Mouse (Mus musculus) left cerebral cortex, adult 11 months (tissue): ENCODE measurements around the gene Fam43b.
"Not testable (repeated sequence)": the region's sequence is repeated elsewhere in the genome, so short reads cannot be mapped to it uniquely, and the experiment has no call there.

Experiments
- DNase-seq: peaks from one replicate; pipeline ENCODE4 v3.0.0; 2022; ENCODE audit warnings: low spot score

Fam43b gene

GRCm38 (mm10) chr4:138395971-138396645 lies at the start of gene Fam43b:
TSS of gene Fam43b (minus strand) at chr4:138396528.
- DNase-seq: peak; percentile 58

GRCm38 (mm10) chr4:138444941-138445340 lies 48.6 kb upstream of the Fam43b start:
- DNase-seq: no peak

GRCm38 (mm10) chr4:138440062-138440461 lies 43.7 kb upstream of the Fam43b start:
- DNase-seq: no peak

- DNase-seq: peak; percentile 93
Measured at GRCm38 (mm10) chr4:138434347-138435316, 38.3 kb upstream of the Fam43b start, which contains the start of gene Mul1. TSS of gene Mul1 (plus strand) at chr4:138434671.

GRCm38 (mm10) chr4:138431340-138431739 lies 35.0 kb upstream of the Fam43b start:
- no peak for DNase-seq

- DNase-seq: no peak
Measured at GRCm38 (mm10) chr4:138429778-138430177, 33.5 kb upstream of the Fam43b start.

GRCm38 (mm10) chr4:138426778-138427705 lies 30.7 kb upstream of the Fam43b start:
- peak; percentile 86 for DNase-seq

- DNase-seq: not testable (repeated sequence)
Measured at GRCm38 (mm10) chr4:138425604-138426003, 29.3 kb upstream of the Fam43b start.

- DNase-seq: no peak
Measured at GRCm38 (mm10) chr4:138425028-138425427, 28.7 kb upstream of the Fam43b start.

GRCm38 (mm10) chr4:138418340-138418957 lies 22.1 kb upstream of the Fam43b start:
- DNase-seq: no peak

GRCm38 (mm10) chr4:138417882-138418281 lies 21.6 kb upstream of the Fam43b start:
- no peak for DNase-seq

- DNase-seq: no peak
Measured at GRCm38 (mm10) chr4:138416414-138416813, 20.1 kb upstream of the Fam43b start.

- DNase-seq: no peak
Measured at GRCm38 (mm10) chr4:138415991-138416390, 19.7 kb upstream of the Fam43b start.

GRCm38 (mm10) chr4:138414725-138415124 lies 18.4 kb upstream of the Fam43b start:
- no peak for DNase-seq

GRCm38 (mm10) chr4:138411504-138412121 lies 15.3 kb upstream of the Fam43b start:
- no peak for DNase-seq

GRCm38 (mm10) chr4:138411011-138411410 lies 14.7 kb upstream of the Fam43b start:
- DNase-seq: no peak

GRCm38 (mm10) chr4:138407479-138408194 lies 11.3 kb upstream of the Fam43b start:
- no peak for DNase-seq

- no peak for DNase-seq
Measured at GRCm38 (mm10) chr4:138404806-138405205, 8.5 kb upstream of the Fam43b start.

- no peak for DNase-seq
Measured at GRCm38 (mm10) chr4:138396711-138397110, 383 bp upstream of the Fam43b start.
